Mouse (Mus musculus): Measurements from ENCODE around the gene Rpa2.

Rpa2 gene

GRCm38 (mm10) chr4:132805146-132805545 lies 37.0 kb downstream of the Rpa2 start:
- no peak for DNase-seq

GRCm38 (mm10) chr4:132805599-132806197 lies 37.6 kb downstream of the Rpa2 start:
- DNase-seq: no peak

- DNase-seq: no peak
These were observed 38.6 kb downstream of the Rpa2 start for GRCm38 (mm10) chr4:132806620-132807191.

GRCm38 (mm10) chr4:132807771-132808641 lies 39.9 kb downstream of the Rpa2 start:
- no peak for DNase-seq

GRCm38 (mm10) chr4:132809621-132810020 lies 41.5 kb downstream of the Rpa2 start:
- DNase-seq: no peak

- DNase-seq: no peak
These were observed 48.3 kb downstream of the Rpa2 start for GRCm38 (mm10) chr4:132816404-132816803.

- no peak for DNase-seq
These were observed 48.7 kb downstream of the Rpa2 start for GRCm38 (mm10) chr4:132816855-132817254.

GRCm38 (mm10) chr4:132818442-132818841 lies 50.3 kb downstream of the Rpa2 start:
- DNase-seq: no peak

- no peak for DNase-seq
These were observed 55.7 kb downstream of the Rpa2 start for GRCm38 (mm10) chr4:132823614-132824366.

Data from cerebellum, adult 9-11 months (tissue).